Mouse (Mus musculus): ENCODE results near the gene U2af2. TPM values are rescaled to one million over a fixed set of nuclear protein-coding genes. Genes with fewer than 3 reads are reported as not detected.

Gene U2af2
- polyA plus RNA-seq, 1 experiment from 2014 or later, result 179 TPM

- no peaks in the 10 kb centered on the region for H3K4me1 ChIP-seq (replicated peaks)
- H3K27me3 ChIP-seq (ENCODE audit: insufficient read depth, poor library complexity, severe bottlenecking), result no peaks in the 10 kb centered on the region
Measured at GRCm38 (mm10) chr7:5108272-5108671, 46.3 kb downstream of the U2af2 start.

GRCm38 (mm10) chr7:5109301-5109700, 47.4 kb downstream of the U2af2 start:
- WGBS, result 83% methylated on average over 8 of the region's 8 CpGs
- Histone ChIP-seq H3K36me3 (no peaks in the 10 kb centered on the region), H3K27me3 (ENCODE audit: insufficient read depth, poor library complexity, severe bottlenecking) (no peaks in the 10 kb centered on the region), H3K27ac (no peak overlapping the region), H3K4me3 (no peak overlapping the region), H3K4me1 (replicated peaks) (no peaks in the 10 kb centered on the region), H3K9me3 (peaks cover 5% of the 10 kb centered on the region; the same call in 1 of the 2 replicates)
- no peak for DNase-seq (ENCODE audit: low spot score)

More at GRCm38 (mm10) chr7:5108272-5108671, 46.3 kb downstream of the U2af2 start:
- H3K4me3 ChIP-seq, result no peak overlapping the region
- DNase-seq (ENCODE audit: low spot score), result no peak
- WGBS, result 81% methylated on average over 4 of the region's 4 CpGs
- no peak overlapping the region for H3K27ac ChIP-seq
- H3K36me3 ChIP-seq, result no peaks in the 10 kb centered on the region
- peaks cover 5% of the 10 kb centered on the region; the same call in 1 of the 2 replicates for H3K9me3 ChIP-seq

GRCm38 (mm10) chr7:5112701-5113100, 50.8 kb downstream of the U2af2 start:
- H3K4me3 ChIP-seq, result no peak overlapping the region
- no peaks in the 10 kb centered on the region for H3K4me1 ChIP-seq (replicated peaks)
- H3K27ac ChIP-seq, result no peak overlapping the region
- peaks cover 5% of the 10 kb centered on the region; the same call in 1 of the 2 replicates for H3K9me3 ChIP-seq
- DNase-seq (ENCODE audit: low spot score), result no peak
- H3K27me3 ChIP-seq (ENCODE audit: insufficient read depth, poor library complexity, severe bottlenecking), result no peaks in the 10 kb centered on the region
- WGBS, result 53% methylated on average over 3 of the region's 3 CpGs
- H3K36me3 ChIP-seq, result no peaks in the 10 kb centered on the region

GRCm38 (mm10) chr7:5116850-5117249, 54.9 kb downstream of the U2af2 start, which contains the start of gene Rfpl4:
Rfpl4 (minus strand) TSS chr7:5116950.
- Histone ChIP-seq H3K36me3 (no peaks in the 10 kb centered on the region), H3K4me3 (no peak within 1 kb of the TSS), H3K27me3 (ENCODE audit: insufficient read depth, poor library complexity, severe bottlenecking) (no peaks in the 10 kb centered on the region), H3K9me3 (no peaks in the 10 kb centered on the region), H3K27ac (no peak within 1 kb of the TSS), H3K4me1 (replicated peaks) (no peaks in the 10 kb centered on the region)
- WGBS, result 82% methylated on average over 3 of the region's 3 CpGs
- no peak for DNase-seq (ENCODE audit: low spot score)

GRCm38 (mm10) chr7:5125078-5125477, 63.1 kb downstream of the U2af2 start:
- WGBS, result 87% methylated on average over 8 of the region's 8 CpGs
- H3K27me3 ChIP-seq (ENCODE audit: insufficient read depth, poor library complexity, severe bottlenecking), result peaks cover 4% of the 10 kb centered on the region
- H3K4me3 ChIP-seq, result no peak overlapping the region
- 0 out of 2 replicates have a peak, but pooled peaks cover 4% of the 10 kb centered on the region for H3K4me1 ChIP-seq (replicated peaks)
- no peak overlapping the region for H3K27ac ChIP-seq
- H3K9me3 ChIP-seq, result 0 out of 2 replicates have a peak, but pooled peaks cover 4% of the 10 kb centered on the region
- no peak for DNase-seq (ENCODE audit: low spot score)
- no peaks in the 10 kb centered on the region for H3K36me3 ChIP-seq

GRCm38 (mm10) chr7:5125549-5126406, 63.8 kb downstream of the U2af2 start, which contains the start of gene Rasl2-9:
Rasl2-9 (minus strand) TSS chr7:5125950.
- WGBS, result 22% methylated on average over 42 of the region's 42 CpGs
- Histone ChIP-seq H3K4me3 (peak within 1 kb of the TSS; percentile 44), H3K27ac (0 out of 2 replicates have a peak within 1 kb of the TSS, but pooled peaks have one; percentile 45), H3K4me1 (replicated peaks) (0 out of 2 replicates have a peak, but pooled peaks cover 4% of the 10 kb centered on the region), H3K36me3 (no peaks in the 10 kb centered on the region), H3K9me3 (0 out of 2 replicates have a peak, but pooled peaks cover 4% of the 10 kb centered on the region), H3K27me3 (ENCODE audit: insufficient read depth, poor library complexity, severe bottlenecking) (peaks cover 4% of the 10 kb centered on the region)
- DNase-seq (ENCODE audit: low spot score), result peak; percentile 73

Other genes starting within 250 kb of the U2af2 start
- 414 and 452 TPM in 2 replicates for gene Ube2s, start 249.6 kb upstream of the U2af2 start, polyA plus RNA-seq (2016; fragmentation: Nextera tagmentation; extraction: Ambion mirVana)
- gene Shisa7, start 217.4 kb upstream of the U2af2 start, polyA plus RNA-seq (2016; fragmentation: Nextera tagmentation; extraction: Ambion mirVana), result 0.68 and 1.8 TPM in 2 replicates
- gene Isoc2b, start 191.9 kb upstream of the U2af2 start, polyA plus RNA-seq (2016; fragmentation: Nextera tagmentation; extraction: Ambion mirVana), result 2.6 and 3.3 TPM in 2 replicates
- 0.73 and 0.82 TPM in 2 replicates for gene Isoc2a, start 185.0 kb upstream of the U2af2 start, polyA plus RNA-seq (2016; fragmentation: Nextera tagmentation; extraction: Ambion mirVana)
- gene Gm36210, start 155.6 kb upstream of the U2af2 start, polyA plus RNA-seq (2016; fragmentation: Nextera tagmentation; extraction: Ambion mirVana), result not detected in 2 replicates
- gene Zfp628, start 146.9 kb upstream of the U2af2 start, polyA plus RNA-seq (2016; fragmentation: Nextera tagmentation; extraction: Ambion mirVana), result 5.3 and 6.5 TPM in 2 replicates
- 5.2 and 9.6 TPM in 2 replicates for gene Nat14, start 140.1 kb upstream of the U2af2 start, polyA plus RNA-seq (2016; fragmentation: Nextera tagmentation; extraction: Ambion mirVana)
- 1.0 and 1.7 TPM in 2 replicates for gene Ssc5d, start 136.4 kb upstream of the U2af2 start, polyA plus RNA-seq (2016; fragmentation: Nextera tagmentation; extraction: Ambion mirVana)
- not detected in 2 replicates for gene Sbk2, start 97.7 kb upstream of the U2af2 start, polyA plus RNA-seq (2016; fragmentation: Nextera tagmentation; extraction: Ambion mirVana)
- 0.10 TPM in 1 of 2 replicates, not detected in the other for gene Sbk3, start 91.0 kb upstream of the U2af2 start, polyA plus RNA-seq (2016; fragmentation: Nextera tagmentation; extraction: Ambion mirVana)
- gene Zfp579, start 66.0 kb upstream of the U2af2 start, polyA plus RNA-seq (2016; fragmentation: Nextera tagmentation; extraction: Ambion mirVana), result 31.8 and 43.1 TPM in 2 replicates
- gene Zfp524, start 47.7 kb upstream of the U2af2 start, polyA plus RNA-seq (2016; fragmentation: Nextera tagmentation; extraction: Ambion mirVana), result 9.7 and 9.9 TPM in 2 replicates
- gene Fiz1, start 47.4 kb upstream of the U2af2 start, polyA plus RNA-seq (2016; fragmentation: Nextera tagmentation; extraction: Ambion mirVana), result 55.2 and 65.1 TPM in 2 replicates
- 0.46 TPM in 1 of 2 replicates, not detected in the other for gene Gm44973, start 46.6 kb upstream of the U2af2 start, polyA plus RNA-seq (2016; fragmentation: Nextera tagmentation; extraction: Ambion mirVana)
- 6.5 and 9.0 TPM in 2 replicates for gene Zfp865, start 41.8 kb upstream of the U2af2 start, polyA plus RNA-seq (2016; fragmentation: Nextera tagmentation; extraction: Ambion mirVana)
- 5.4 and 7.9 TPM in 2 replicates for gene Ccdc106, start 41.6 kb upstream of the U2af2 start, polyA plus RNA-seq (2016; fragmentation: Nextera tagmentation; extraction: Ambion mirVana)
- gene 4632433K11Rik, start 28.0 kb upstream of the U2af2 start, polyA plus RNA-seq (2016; fragmentation: Nextera tagmentation; extraction: Ambion mirVana), result 0.34 TPM in 1 of 2 replicates, not detected in the other
- gene Zfp784, start 23.7 kb upstream of the U2af2 start, polyA plus RNA-seq (2016; fragmentation: Nextera tagmentation; extraction: Ambion mirVana), result 3.3 and 3.9 TPM in 2 replicates
- gene Zfp580, start 10.6 kb upstream of the U2af2 start, polyA plus RNA-seq (2016; fragmentation: Nextera tagmentation; extraction: Ambion mirVana), result 37.7 and 53.4 TPM in 2 replicates
- gene Epn1, start 18.1 kb downstream of the U2af2 start, polyA plus RNA-seq (2016; fragmentation: Nextera tagmentation; extraction: Ambion mirVana), result 61.3 and 76.8 TPM in 2 replicates
- not detected in 2 replicates for gene Rfpl4, start 54.8 kb downstream of the U2af2 start, polyA plus RNA-seq (2016; fragmentation: Nextera tagmentation; extraction: Ambion mirVana)
- 0.32 and 0.69 TPM in 2 replicates for gene Rasl2-9, start 63.8 kb downstream of the U2af2 start, polyA plus RNA-seq (2016; fragmentation: Nextera tagmentation; extraction: Ambion mirVana)
- not detected in 2 replicates for gene Vmn1r55, start 87.5 kb downstream of the U2af2 start, polyA plus RNA-seq (2016; fragmentation: Nextera tagmentation; extraction: Ambion mirVana)
- not detected in 2 replicates for gene Vmn1r56, start 134.6 kb downstream of the U2af2 start, polyA plus RNA-seq (2016; fragmentation: Nextera tagmentation; extraction: Ambion mirVana)
- not detected in 2 replicates for gene Vmn1r57, start 156.3 kb downstream of the U2af2 start, polyA plus RNA-seq (2016; fragmentation: Nextera tagmentation; extraction: Ambion mirVana)

Data from hindbrain, embryonic 10.5 days (tissue).